Mouse (Mus musculus) B cell, adult 2 months (primary cell): ENCODE results near the gene Dpp3.
"Not testable (repeated sequence)": the region's sequence is repeated elsewhere in the genome, so short reads cannot be mapped to it uniquely, and the experiment has no call there.

Experiments used
- DNase-seq, 2 experiments: peaks; one replicate each; pipeline ENCODE4 v3.0.0; 2022

The Dpp3 gene

DNA sequence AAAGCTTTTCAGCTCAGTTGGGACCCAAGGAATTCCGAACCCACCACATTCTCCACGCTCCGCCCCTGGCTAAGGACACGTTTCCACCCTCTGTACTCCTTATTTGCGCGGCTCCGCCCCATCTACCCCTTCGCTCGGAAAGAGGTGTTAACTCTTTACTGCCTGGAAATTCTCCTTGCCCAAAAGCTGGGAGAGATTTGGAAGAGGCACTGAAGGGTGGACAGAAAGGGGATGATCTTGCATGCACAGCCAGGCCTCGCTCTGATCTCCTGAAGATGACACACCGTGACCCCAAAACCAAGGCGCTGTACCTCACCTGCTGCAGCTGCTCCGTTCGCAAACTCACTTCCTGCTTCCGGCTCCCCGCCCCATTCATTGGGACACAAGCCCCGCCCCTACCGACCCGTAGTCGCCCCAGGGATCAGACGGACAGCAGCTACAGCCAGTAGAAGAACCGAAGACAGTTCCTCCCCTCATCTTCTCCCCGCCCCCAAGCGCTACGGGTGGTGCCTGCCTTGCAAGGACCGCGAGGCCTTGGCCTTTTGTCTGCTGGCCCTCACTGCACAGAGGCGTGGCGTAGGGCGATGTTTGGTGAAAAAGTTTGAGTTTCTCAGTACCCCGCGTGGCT, at the start of gene Dpp3:
Gene Dpp3, minus strand, starts transcription at position 384 of the 628 bp plus-strand sequence.
- DNase-seq, result peak; percentile 96 to 98

DNA sequence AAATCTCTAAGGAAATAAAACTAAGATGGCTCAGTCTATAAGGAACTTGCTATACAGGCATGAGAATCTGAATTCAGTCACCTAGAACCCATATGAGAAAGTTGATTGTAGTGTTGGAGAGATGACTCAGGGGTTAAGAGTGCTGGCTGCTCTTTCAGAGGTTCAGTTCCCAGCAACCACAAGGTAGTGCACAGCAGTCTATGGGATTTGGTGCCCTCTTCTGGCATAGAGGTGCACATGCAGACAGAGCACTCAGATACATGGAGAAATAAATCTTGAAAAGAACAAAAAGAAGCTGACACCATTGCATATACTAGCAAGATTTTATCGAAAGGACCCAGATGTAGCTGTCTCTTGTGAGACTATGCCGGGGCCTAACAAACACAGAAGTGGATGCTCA, 40.1 kb upstream of the Dpp3 start:
- peak; percentile 15 to 25 for DNase-seq

- peak; percentile 89 for DNase-seq
Observed at GRCm38 (mm10) chr19:4961928-4962601, 34.0 kb upstream of the Dpp3 start, which contains the start of gene Mrpl11. Mrpl11 (plus strand) TSS chr19:4962147.

- DNase-seq, result not testable (repeated sequence)
Observed at GRCm38 (mm10) chr19:4948641-4949040, 20.6 kb upstream of the Dpp3 start.

DNA sequence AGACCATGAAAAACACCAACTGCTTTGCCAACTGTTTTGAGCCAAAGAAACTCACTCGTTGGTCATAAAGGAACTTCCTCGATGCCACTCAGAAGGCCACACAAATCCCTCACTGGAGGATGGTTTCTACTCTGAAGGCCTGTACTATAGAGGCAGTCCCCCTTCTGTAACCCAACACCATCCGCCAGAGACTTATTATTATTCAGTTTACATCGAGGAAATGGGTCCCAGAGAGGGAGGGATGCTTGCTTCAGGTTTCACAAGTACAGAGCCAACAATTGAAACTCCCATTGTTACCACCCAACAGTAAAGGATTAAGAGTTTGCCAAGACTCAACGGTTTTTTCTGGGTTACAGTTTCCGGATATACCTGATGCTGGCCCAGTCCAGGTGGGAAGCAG, 17.5 kb upstream of the Dpp3 start:
- DNase-seq, result no peak

DNA sequence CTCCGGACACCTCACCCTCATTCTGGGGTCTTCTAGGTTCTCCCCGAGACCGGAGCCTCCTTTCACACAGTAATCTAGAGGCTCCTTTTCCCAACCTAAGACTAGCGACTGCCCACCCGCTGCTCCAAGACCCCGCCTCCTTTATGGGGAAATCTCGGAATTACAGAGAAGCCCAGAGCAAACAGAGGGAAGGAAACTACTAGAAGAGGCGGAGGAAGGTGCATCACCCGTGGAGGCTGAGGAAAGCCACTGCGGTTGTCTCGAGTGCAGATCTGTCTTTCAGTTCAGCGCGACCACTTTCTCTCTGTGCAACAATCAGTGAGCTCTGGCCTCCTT, 15.1 kb upstream of the Dpp3 start:
- DNase-seq, result peak in 1 of 2 experiments; percentile 5

DNA sequence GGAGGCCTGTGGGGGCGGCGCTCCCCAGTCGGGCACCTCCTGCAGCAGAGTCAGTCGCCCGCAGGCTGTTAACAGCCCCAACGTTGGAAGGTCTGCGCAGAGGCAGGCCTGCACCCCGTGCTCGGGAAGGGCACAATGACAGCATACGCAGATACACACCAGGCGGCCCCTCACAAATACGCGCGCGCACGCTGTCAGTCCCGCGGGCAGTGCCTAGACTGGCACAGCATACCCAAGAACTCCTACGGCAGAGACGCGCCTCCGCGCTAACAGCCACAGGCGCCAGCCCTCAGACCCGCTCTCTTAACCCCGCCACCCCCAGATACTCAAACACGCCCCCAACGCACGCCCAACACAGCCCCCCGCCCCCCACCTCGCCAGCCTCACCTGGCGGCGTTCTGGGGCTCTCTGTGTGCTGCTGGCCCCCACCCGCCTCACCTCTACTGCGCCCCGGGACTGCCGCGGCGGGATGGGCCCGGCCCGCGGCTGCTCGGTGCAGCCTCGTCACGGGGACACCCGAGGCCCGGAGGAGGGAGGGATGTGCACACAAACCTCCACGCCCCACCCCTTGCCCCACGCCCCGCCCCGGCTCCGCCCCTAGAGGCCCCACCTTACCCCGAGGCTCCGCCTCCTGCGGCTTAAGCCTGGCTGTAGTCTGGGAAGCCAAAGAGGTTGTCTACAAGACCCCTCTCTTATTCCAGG, 14.6 kb upstream of the Dpp3 start, which contains the start of gene Peli3:
Gene Peli3, minus strand, starts transcription at position 577 of the 702 bp plus-strand sequence.
- peak; percentile 85 for DNase-seq

GRCm38 (mm10) chr19:4937444-4938310, 9.6 kb upstream of the Dpp3 start:
- no peak for DNase-seq

GRCm38 (mm10) chr19:4936896-4937295, 8.8 kb upstream of the Dpp3 start:
- DNase-seq, result no peak

- DNase-seq, result no peak
Observed at GRCm38 (mm10) chr19:4928781-4929180, 694 bp upstream of the Dpp3 start.

DNA sequence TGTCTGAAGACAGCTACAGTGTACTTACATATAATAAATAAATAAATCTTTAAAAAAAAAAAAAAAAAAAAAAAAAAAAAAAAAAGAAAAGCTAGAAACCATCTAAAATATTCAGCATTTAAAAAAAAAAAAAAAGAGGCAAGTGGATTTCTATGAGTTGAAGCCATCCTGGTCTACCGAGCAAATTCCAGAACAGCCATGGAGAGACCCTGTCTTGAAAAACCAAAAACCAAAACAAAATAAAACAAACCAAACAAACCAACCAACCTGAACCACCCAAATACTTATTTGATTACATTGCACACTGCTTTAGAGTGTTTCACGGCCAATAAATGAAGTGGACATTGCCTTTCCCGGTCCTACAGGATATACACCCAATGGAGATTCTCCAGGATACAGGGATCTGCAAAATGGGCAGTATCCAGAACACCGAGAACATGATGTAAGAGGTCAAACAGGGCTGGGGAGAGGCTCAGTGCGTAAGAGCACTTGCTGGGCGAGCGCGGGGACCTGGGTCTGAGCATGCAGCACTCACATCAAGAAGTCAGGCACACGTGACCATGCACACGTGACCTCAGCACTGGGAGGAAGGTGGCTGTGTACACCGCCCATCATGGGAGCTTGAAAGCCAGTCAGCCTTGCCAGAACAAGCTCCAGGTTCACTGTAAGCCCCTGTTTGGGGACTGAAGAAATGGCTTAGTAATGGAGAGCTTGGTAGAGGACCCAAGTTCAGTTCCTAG, 2.8 kb downstream of the Dpp3 start:
- DNase-seq, result no peak

GRCm38 (mm10) chr19:4919652-4920051, 8.4 kb downstream of the Dpp3 start:
- no peak for DNase-seq

GRCm38 (mm10) chr19:4916827-4917226, 11.3 kb downstream of the Dpp3 start:
- DNase-seq, result no peak

- DNase-seq, result no peak
Observed at GRCm38 (mm10) chr19:4915924-4916603, 12.0 kb downstream of the Dpp3 start.

DNA sequence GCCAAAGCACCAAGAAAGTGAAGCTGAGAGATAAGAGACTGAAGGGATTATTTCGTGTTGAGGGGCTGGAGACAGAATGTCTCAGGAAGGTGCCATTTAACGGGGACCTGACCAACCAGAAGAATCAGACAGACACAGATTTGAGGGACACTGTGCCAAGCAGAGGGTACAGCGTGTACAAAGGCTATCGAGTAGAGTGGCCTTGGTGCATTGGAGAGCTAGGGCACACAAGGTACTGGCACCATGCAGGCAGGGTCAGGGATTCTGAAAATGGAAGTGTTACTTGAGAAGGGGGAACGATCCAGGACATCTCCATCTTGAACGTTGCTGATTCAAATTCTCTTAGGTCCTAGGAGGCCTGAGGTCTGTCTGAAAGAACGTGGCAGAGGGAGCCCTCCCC, 18.7 kb downstream of the Dpp3 start:
- DNase-seq, result no peak

GRCm38 (mm10) chr19:4908107-4908506, 20.0 kb downstream of the Dpp3 start:
- peak; percentile 43 to 56 for DNase-seq

DNA sequence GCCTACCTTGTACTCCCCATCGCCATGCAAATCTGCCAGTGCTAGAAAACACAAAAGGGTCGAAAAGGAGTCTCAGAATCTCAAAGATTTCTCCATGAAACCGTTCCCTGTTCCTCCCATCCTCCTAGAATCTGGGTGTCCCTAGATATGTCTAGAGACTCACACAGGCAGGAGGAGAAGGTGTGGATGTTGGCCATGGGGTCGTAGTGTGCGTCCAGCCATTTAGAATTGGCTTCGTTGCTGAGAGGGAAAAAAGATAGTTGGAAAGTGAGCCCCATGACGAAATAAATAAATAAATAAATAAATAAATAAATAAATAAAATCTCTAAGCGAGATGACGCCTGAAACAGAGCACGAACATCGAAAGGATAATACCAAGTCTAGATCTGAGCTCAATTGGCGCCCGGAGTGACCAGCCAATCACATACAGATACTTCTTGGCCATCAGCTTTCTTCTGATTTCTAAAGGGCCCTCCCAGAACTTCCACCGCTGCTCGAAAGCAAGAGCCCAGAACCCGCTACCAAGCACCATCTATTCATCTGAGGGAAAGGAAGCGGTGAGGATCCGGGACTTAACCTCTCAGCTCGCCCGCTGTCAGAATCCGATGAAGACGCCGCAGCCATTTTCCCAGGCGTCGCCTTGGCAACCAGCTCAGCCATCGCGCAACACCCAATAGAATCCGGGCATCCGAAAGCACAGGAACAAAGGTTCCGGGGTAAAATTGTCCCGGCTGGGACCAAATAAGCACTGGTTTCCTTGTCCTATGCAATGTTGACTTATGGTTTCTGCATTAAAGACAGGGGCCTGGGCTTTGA, 21.9 kb downstream of the Dpp3 start, which contains the start of gene Bbs1:
Gene Bbs1, minus strand, starts transcription at position 650 of the 816 bp plus-strand sequence.
- peak; percentile 81 to 82 for DNase-seq

DNA sequence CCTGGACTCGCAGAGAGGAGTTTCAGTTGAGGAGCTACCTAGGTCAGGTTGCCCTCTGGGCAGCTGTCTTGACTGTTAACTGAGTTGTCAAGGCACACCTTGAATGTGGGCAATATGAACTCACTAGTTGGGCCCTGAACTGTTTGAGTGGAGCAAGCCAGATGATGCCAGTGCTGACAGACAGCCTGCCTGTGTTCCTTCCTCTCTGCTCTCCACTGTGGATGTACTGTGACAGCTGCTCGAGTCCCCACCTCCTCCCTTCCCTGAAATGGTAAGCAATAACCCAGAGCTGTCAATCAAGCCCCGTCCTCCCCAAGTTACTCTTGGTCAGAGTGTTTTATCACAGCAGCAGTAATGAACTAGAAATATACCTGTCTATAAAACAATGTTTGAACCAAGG, 28.2 kb downstream of the Dpp3 start:
- no peak for DNase-seq

- DNase-seq, result no peak
Observed at GRCm38 (mm10) chr19:4898972-4899371, 29.1 kb downstream of the Dpp3 start.

DNA sequence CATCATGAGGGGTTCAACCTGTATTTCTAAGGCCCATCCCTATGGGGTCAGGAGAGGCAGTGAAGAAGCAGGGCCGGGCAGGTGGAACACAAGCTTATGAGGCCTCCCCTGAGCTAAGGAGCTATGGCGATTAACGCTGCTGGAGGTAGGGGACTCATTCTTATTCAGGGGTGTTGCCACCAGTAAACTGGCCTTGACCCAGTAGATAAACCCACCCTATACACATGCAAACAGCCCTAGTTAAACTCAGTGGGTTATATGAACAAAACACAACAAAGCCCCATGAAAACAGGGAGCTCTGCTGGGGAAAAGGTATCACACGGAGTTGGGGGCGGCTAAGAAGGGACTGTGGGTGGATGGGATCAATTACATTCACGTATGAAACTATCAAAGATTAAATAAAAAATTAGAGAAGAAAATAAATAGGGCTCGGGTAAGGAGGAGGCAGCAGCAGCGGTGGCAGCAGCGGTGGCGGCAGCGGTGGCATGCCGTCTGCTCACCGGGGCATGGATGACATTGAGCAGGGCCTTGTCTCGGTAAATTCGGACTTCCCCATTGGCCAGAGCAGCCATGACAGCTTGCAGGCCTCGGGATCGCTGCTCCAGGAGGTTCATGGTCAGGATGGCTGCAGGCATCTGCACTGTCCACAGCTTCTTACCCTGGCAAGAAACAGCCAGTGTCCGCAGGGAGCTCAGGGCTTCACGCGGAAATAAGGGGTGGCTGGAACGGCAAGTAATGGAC, 31.1 kb downstream of the Dpp3 start:
- no peak for DNase-seq
